Mouse (Mus musculus) heart, embryonic 16.5 days (tissue): ENCODE data around the gene 4930451I11Rik. TPM values are rescaled to one million over a fixed set of nuclear protein-coding genes. Genes with fewer than 3 reads are reported as not detected.

Source experiments
- ATAC-seq: fragments of 200-750 bp; cut with Nextera tagmentation; replicated peaks from 2 replicates; pipeline ENCODE4 v1.8.0; 2017; ENCODE audit warnings: moderate number of reproducible peaks; ENCODE audit not compliant: insufficient read depth, low FRiP score; ENCODE audit errors: extremely low read depth
- H3K27ac ChIP-seq: fragments of 300-500 bp; sonication (generic); 2 replicates; pipeline ENCODE4 v1.5.1; 2014; ENCODE audit warnings: mild to moderate bottlenecking, low read length, control low read depth, moderate library complexity
- H3K27me3 ChIP-seq: fragments of 300-500 bp; sonication (generic); 2 replicates; pipeline ENCODE4 v1.6.1; 2014; ENCODE audit warnings: low read length, mixed read lengths; ENCODE audit not compliant: control insufficient read depth, insufficient read depth
- H3K36me3 ChIP-seq: fragments of 300-500 bp; sonication (generic); 2 replicates; pipeline ENCODE4 v1.6.1; 2014; ENCODE audit not compliant: control insufficient read depth, insufficient read depth
- H3K4me1 ChIP-seq: fragments of 300-500 bp; sonication (generic); 2 replicates; pipeline ENCODE4 v1.6.1; 2014; ENCODE audit warnings: low read length, mixed read lengths; ENCODE audit not compliant: control insufficient read depth, insufficient read depth
- H3K4me2 ChIP-seq: fragments of 300-500 bp; sonication (generic); 2 replicates; pipeline ENCODE4 v1.6.1; 2014; ENCODE audit warnings: low read depth, mild to moderate bottlenecking, control low read depth, low read length
- H3K4me3 ChIP-seq: fragments of 300-500 bp; sonication (generic); 2 replicates; pipeline ENCODE4 v1.5.1; 2014; ENCODE audit warnings: mild to moderate bottlenecking, control low read depth, low read length
- H3K9ac ChIP-seq: fragments of 300-500 bp; sonication (generic); 2 replicates; pipeline ENCODE4 v1.6.1; 2014; ENCODE audit warnings: low read length, control low read depth
- H3K9me3 ChIP-seq: fragments of 300-500 bp; sonication (generic); replicated peaks from 2 replicates; pipeline ENCODE4 v1.6.1; 2016; ENCODE audit warnings: low read length; ENCODE audit not compliant: control insufficient read depth
- WGBS: fragments of 180-500 bp; shearing (Covaris S2); extraction: QIAGEN DNeasy Blood & Tissue Kit; methylation state at CpG from one replicate; pipeline ENCODE4 v1.1.7; 2014; 5-methylcytosine and 5-hydroxymethylcytosine counted together
- polyA plus RNA-seq: library from polyadenylated mRNA; unstranded; fragments of >200 nt; fragmentation: Nextera tagmentation; extraction: Ambion mirVana; gene quantifications from 2 replicates; pipeline ENCODE4 v1.2.1, GENCODE M21; 2015

The 4930451I11Rik gene
- polyA plus RNA-seq, 1 experiment from 2014 or later, result not detected

DNA sequence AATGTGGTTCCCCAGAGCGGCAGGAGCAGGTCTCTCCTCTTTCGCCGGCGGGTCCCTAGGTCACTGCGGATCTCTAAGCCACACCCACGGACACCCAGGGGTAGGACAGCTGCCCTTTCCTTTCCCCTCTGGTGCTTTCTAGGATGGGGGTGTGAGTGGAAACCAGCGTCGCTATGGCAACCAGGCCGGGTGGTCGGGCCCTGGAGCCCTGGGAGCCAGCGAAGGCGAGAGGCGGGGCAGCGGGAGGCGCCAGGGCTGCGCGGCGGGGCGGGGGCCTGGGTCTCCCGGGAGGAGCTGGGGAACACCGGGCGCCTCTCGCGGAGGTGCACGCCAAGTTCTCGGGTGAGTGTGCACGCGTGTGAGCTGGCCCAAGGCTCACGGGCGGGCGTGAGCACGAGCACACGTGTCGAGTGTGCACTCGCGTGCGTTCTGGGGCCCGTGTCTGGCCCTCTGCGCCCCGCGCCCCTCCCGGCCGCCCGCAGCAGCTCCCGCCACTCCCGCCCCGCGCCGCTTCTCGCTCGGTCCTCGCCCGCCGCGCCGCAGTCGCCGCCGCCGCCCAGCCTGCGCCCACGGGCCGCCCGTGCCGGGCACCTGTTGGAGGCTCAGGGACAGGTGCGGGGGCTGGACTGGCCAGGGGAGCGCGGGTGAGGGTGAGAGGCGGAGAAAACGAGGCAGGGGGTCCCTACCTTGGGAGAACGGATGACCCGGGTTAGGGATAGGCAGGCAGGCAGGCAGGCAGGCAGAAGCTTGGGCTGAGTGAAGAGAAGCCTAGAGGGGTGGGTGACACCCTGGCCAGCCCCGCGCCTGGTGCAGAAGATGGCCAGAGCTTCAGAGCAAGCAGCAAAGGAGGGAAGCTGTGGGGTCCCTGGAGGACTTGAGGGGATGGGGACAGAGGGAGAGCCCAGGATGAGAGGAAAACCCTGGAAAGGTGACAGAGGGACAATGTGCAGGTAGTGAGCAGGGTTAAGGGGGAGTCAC lies 16.3 kb upstream of the 4930451I11Rik start:
- H3K4me3 ChIP-seq, result peak overlapping the region; percentile 59
- 0 out of 2 replicates have a peak, but pooled peaks cover 6% of the 10 kb centered on the region for H3K4me1 ChIP-seq
- H3K27me3 ChIP-seq, result peaks cover 28% of the 10 kb centered on the region
- WGBS, result under 1% methylated on average over 73 of the region's 74 CpGs
- ATAC-seq, result no peak
- peak overlapping the region; percentile 62 for H3K9ac ChIP-seq
- no peak overlapping the region for H3K27ac ChIP-seq
- H3K36me3 ChIP-seq, result peaks cover 7% of the 10 kb centered on the region
- peak overlapping the region; percentile 95 for H3K4me2 ChIP-seq
- no peaks in the 10 kb centered on the region for H3K9me3 ChIP-seq

DNA sequence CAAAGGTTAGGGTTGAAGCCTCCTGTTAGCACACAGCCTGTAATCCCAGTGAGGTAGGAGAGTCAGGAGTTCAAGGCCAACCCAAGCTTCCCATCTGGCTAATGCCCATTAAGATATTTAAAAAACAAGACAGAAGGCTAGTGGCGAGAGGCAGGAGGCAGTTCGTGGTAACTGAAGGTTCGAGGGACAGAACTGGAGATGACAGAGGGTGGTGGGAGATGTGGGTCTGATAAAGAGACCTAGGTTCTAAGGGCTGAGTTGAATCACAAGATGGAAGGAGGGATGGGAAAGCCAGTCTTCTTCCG lies 15.6 kb upstream of the 4930451I11Rik start, which contains the start of gene Doc2a:
Gene Doc2a (plus strand): TSS at position 301 of the 305 bp plus-strand sequence.
- 37% methylated on average over 4 of the region's 4 CpGs for WGBS
- H3K9ac ChIP-seq, result peak within 1 kb of the TSS; percentile 62
- H3K27ac ChIP-seq, result no peak within 1 kb of the TSS
- no peaks in the 10 kb centered on the region for H3K9me3 ChIP-seq
- 0 out of 2 replicates have a peak, but pooled peaks cover 6% of the 10 kb centered on the region for H3K4me1 ChIP-seq
- no peak for ATAC-seq
- H3K4me3 ChIP-seq, result peak within 1 kb of the TSS; percentile 59
- peaks cover 3% of the 10 kb centered on the region for H3K36me3 ChIP-seq
- H3K27me3 ChIP-seq, result peaks cover 28% of the 10 kb centered on the region
- H3K4me2 ChIP-seq, result peak within 1 kb of the TSS; percentile 95

DNA sequence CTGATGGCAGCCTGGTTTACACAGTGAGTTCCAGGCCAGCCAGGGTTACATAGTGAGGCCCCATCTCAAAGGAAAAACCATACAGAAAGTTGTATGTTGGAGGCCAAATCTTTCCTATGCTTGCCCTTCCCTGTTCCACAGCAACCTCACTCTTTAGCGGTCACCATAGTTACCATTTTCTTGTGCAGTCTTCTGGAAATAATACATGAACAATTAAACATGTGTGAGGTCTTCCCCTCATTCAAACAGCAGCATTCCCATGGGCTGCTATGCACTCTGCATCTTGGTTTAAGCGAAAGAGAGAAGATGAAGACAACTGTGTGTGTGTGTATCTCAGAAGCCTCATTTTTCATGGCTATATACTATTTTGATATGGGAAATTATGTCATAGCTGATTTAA lies 14.1 kb upstream of the 4930451I11Rik start:
- Histone ChIP-seq H3K9ac (no peak overlapping the region), H3K9me3 (peaks cover 4% of the 10 kb centered on the region), H3K4me1 (0 out of 2 replicates have a peak, but pooled peaks cover 6% of the 10 kb centered on the region), H3K4me3 (no peak overlapping the region), H3K27ac (no peak overlapping the region), H3K4me2 (no peak overlapping the region), H3K36me3 (no peaks in the 10 kb centered on the region), H3K27me3 (peaks cover 28% of the 10 kb centered on the region)
- 88% methylated on average over 2 of the region's 2 CpGs for WGBS
- ATAC-seq, result no peak

DNA sequence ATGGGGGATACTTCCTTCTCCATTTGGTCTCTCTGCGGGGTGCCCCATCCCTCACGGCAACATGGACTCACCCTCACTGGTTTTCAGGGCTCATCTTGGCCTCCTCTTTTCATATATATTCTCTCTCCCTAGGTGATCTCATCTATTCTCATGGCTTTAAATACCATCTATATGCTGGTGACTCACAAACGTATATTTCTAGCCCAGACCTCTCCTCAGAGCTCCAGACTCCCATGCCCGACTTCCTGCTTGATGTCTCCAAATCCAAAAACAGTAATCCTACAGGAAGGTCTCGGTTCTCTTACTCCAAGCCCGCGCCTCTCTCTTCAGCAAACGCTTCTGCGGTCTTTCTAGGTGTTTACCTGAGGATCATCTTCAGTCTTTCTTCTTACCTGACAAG lies 11.8 kb upstream of the 4930451I11Rik start:
- Histone ChIP-seq H3K9me3 (peaks cover 4% of the 10 kb centered on the region), H3K27me3 (peaks cover 15% of the 10 kb centered on the region), H3K4me1 (0 out of 2 replicates have a peak, but pooled peaks cover 6% of the 10 kb centered on the region), H3K9ac (no peak overlapping the region), H3K36me3 (no peaks in the 10 kb centered on the region), H3K4me3 (no peak overlapping the region), H3K4me2 (no peak overlapping the region), H3K27ac (no peak overlapping the region)
- ATAC-seq, result no peak
- 67% methylated on average over 9 of the region's 9 CpGs for WGBS

DNA sequence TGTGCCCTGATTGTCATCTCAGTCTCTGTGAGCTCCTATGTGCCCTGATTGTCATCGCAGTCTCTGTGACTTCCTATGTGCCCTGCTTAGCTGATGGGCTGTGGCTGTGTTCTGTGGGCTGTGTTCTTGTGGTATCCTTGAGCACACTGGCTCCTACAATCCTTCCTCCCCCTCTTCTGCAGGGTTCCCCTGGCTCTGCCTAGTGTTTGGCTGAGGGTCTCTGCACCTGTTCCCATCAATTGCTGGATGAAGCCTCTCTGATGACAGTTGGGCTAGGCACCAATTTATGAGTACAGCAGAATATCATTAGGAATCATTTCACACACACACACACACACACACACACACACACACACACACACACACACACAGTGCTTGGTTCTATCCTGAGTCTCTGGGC lies 1.9 kb upstream of the 4930451I11Rik start:
- no peaks in the 10 kb centered on the region for H3K36me3 ChIP-seq
- H3K27me3 ChIP-seq, result peaks cover 10% of the 10 kb centered on the region; the same call in 1 of the 2 replicates
- 0 out of 2 replicates have a peak, but pooled peaks cover 3% of the 10 kb centered on the region for H3K4me1 ChIP-seq
- ATAC-seq, result no peak
- H3K4me2 ChIP-seq, result no peak overlapping the region
- WGBS, result 100% methylated on average over 1 of the region's 1 CpGs
- H3K9ac ChIP-seq, result no peak overlapping the region
- H3K9me3 ChIP-seq, result no peaks in the 10 kb centered on the region
- no peak overlapping the region for H3K4me3 ChIP-seq
- no peak overlapping the region for H3K27ac ChIP-seq

DNA sequence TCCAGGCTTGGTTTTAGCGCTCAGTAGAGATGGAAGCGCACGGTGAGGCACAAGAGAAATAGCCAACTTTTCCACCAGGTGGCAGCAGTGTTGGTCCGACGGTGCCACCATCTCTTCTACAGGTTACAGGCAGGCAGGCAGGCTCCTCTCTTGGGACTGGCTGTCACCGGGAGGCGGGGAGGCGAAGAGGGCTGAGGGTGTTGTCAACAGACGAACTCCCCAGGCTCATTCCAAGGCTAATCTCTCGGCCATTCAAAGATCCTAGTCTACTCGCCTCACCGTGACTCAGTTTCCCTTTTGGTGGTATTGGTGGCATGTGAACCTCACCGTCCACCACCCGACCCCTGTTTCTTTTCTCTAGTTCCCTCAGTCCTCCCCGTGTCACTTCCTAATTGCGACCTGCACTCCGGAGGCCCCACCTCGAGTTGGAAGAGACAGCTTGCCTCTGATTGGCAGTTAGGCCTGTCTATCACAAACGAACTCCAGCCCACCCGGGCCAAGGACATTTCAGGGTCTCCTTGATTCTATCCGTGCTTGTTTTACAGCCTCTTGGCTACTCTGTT lies 678 bp upstream of the 4930451I11Rik start:
- peak; percentile 83 for ATAC-seq
- peak overlapping the region; percentile 63 for H3K4me2 ChIP-seq
- 1% methylated on average over 21 of the region's 21 CpGs for WGBS
- H3K4me1 ChIP-seq, result 0 out of 2 replicates have a peak, but pooled peaks cover 3% of the 10 kb centered on the region
- H3K36me3 ChIP-seq, result no peaks in the 10 kb centered on the region
- no peak overlapping the region for H3K27ac ChIP-seq
- peak overlapping the region; percentile 45 for H3K4me3 ChIP-seq
- no peaks in the 10 kb centered on the region for H3K9me3 ChIP-seq
- 0 out of 2 replicates have a peak overlapping the region, but pooled peaks have one; percentile 14 for H3K9ac ChIP-seq
- H3K27me3 ChIP-seq, result peaks cover 13% of the 10 kb centered on the region; the same call in 1 of the 2 replicates

DNA sequence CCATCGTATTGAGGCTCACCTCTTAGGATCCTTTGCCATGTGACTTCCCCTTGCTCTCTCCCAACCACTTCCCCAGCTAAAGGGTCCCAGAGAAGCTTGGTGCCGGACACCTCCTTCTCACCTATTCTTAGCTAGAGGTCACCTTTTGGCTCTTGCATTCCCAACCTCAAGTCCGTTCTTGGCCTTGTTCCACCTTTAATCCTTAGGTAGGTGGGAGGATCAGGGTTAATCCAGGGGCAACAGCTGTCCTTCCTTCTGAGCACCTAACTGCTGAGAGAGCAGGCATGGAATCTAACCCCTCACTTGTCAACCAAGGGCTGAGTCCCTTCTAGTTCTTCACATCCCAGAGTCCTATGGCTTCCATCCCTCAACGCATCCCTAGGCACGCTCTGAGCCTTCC lies 5.5 kb downstream of the 4930451I11Rik start:
- no peaks in the 10 kb centered on the region for H3K9me3 ChIP-seq
- H3K27ac ChIP-seq, result no peak overlapping the region
- no peak overlapping the region for H3K4me3 ChIP-seq
- H3K4me2 ChIP-seq, result no peak overlapping the region
- ATAC-seq, result no peak
- H3K27me3 ChIP-seq, result peaks cover 36% of the 10 kb centered on the region
- 51% methylated on average over 5 of the region's 5 CpGs for whole genome bisulfite sequencing
- H3K9ac ChIP-seq, result no peak overlapping the region
- H3K36me3 ChIP-seq, result no peaks in the 10 kb centered on the region
- H3K4me1 ChIP-seq, result peaks cover 9% of the 10 kb centered on the region

DNA sequence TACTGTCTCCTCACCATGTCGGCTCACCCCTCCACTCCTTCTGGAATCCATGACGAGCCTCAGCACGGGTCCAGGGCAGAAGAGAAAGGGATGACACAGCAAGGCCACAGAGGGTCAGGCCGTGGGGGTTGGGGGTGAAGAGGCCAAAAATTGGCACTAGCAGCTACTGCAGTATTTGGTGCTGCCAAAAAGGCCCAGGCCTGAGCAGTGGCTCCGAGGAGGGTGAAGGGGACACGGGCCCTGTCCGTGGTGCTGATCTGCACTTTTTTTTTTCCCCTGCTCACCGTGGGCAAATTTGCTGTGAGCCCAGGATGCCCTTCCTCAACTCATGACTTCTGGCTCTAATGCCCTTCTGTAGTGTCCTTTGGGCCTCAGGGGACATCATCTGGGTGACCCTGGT lies 6.0 kb downstream of the 4930451I11Rik start:
- peaks cover 31% of the 10 kb centered on the region for H3K27me3 ChIP-seq
- no peaks in the 10 kb centered on the region for H3K9me3 ChIP-seq
- H3K4me1 ChIP-seq, result peaks cover 9% of the 10 kb centered on the region
- ATAC-seq, result no peak
- 18% methylated on average over 8 of the region's 8 CpGs for WGBS
- H3K4me2 ChIP-seq, result no peak overlapping the region
- H3K4me3 ChIP-seq, result no peak overlapping the region
- no peaks in the 10 kb centered on the region for H3K36me3 ChIP-seq
- no peak overlapping the region for H3K27ac ChIP-seq
- no peak overlapping the region for H3K9ac ChIP-seq

DNA sequence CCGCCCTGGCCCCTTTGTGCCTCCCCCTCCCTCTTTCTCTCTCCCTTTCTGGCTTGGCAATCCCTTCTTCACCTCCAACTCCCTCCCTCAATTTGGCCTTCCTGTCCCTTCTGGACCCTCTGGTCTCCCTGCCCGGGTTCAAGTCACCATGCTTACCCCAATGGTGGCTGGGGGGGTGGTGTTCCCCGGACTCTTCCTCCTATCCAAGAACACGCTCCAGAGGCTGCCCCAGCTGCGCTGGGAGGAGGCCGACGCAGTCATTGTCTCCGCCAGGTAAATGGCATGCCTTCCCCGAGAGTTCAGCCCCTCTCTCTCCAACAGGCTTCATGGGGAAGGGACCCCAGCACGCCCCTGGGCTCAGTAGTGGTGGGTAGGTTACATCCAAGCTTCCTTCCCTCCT lies 7.5 kb downstream of the 4930451I11Rik start:
- Histone ChIP-seq H3K4me1 (peaks cover 9% of the 10 kb centered on the region), H3K36me3 (no peaks in the 10 kb centered on the region), H3K4me3 (no peak overlapping the region), H3K4me2 (no peak overlapping the region), H3K27me3 (peaks cover 29% of the 10 kb centered on the region), H3K27ac (no peak overlapping the region), H3K9me3 (no peaks in the 10 kb centered on the region), H3K9ac (no peak overlapping the region)
- 21% methylated on average over 10 of the region's 10 CpGs for WGBS
- no peak for ATAC-seq
